Mouse (Mus musculus) cerebral cortex, adult 2 months (tissue): ENCODE measurements around the gene Adcy5.

ENCODE experiments used
- WGBS: fragments of 180-500 bp; shearing (Covaris S2); methylation state at CpG from one replicate; pipeline ENCODE4 v1.1.7; 2018; 5-methylcytosine and 5-hydroxymethylcytosine counted together

Adcy5 gene

DNA sequence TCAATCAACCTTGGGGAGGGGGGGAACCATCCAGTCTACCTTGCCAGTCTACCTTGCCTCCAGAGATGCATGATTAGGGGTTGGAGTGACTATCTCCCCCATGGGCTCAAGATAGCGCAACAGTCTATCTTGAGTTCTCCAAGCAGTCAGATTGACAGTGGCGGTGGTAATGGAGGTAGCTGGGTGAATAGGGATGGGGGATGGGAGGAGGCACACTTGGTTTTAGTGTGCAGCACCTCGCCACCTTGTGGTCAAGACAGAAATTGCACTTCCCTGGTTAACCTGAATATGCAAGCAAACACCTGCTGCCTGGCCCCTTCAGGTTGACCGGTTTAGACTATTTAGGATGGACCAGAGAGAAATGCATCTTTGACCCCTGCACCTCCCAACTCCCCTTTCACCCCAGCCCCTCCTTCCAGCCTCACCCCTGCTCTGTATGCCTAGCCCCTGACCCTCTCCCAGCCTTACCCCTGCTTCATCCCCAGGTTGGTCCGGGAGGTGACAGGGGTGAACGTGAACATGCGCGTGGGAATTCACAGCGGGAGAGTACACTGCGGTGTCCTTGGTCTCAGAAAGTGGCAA, 115.8 kb downstream of the Adcy5 start:
- WGBS: 37% methylated on average over 10 of the region's 10 CpGs

DNA sequence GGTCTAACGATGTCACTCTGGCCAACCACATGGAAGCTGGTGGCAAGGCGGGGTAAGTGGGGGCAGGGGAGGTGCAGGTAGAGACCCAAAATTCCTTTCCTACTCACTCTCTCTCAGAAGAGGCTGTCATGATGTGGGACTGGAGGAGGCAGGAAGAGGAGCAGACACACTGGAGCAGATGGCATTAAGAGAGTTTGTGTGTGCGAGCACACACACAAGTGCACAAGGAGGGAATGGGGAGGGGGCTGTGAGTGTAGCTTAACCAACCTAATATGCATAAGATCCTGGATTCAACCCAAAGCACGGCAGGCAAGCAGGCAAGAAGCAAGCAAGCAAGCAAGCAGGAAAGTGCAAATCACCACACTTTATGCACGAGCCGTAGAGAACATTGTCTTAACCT, 116.3 kb downstream of the Adcy5 start:
- 67% methylated on average over 6 of the region's 6 CpGs for WGBS

DNA sequence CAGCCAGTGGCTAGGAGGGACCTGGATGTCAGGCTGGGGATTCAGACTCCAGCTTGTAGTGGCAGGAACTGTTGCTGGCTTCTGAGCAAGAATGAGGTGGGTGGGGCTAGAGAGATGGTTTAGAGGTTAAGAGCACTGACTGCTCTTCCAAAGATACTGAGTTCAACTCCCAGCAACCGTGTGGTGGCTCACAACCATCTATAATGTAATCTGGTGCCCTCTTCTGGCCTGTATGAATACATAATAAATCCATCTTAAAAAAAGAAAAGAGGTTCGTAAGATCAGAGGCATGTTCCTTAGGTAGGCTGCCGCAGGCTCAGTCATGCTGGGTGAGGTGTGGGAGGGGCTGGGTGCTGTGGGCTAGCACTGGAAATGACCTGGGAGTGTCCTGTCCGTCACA, 116.9 kb downstream of the Adcy5 start:
- WGBS: 50% methylated on average over 4 of the region's 4 CpGs

DNA sequence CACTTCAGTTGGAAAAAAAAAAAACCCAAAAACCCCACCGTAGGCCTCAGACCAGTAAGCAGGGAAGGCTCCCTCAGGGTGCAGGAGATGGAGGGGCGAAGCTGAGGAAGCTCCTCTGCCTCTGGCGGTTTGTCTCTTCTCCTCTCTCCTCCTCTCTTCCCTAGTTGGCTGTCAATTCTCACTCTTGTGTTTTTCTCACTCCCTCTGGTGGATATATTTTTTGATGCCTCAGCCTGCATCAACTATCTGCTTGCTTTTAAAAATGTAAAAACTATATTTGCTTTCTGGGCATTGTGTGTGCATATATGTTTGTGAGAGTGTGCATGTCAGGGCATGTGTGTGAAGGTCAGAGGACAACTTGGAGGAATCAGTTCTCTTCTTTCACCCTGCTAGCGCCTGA, 117.7 kb downstream of the Adcy5 start:
- 41% methylated on average over 4 of the region's 4 CpGs for WGBS

DNA sequence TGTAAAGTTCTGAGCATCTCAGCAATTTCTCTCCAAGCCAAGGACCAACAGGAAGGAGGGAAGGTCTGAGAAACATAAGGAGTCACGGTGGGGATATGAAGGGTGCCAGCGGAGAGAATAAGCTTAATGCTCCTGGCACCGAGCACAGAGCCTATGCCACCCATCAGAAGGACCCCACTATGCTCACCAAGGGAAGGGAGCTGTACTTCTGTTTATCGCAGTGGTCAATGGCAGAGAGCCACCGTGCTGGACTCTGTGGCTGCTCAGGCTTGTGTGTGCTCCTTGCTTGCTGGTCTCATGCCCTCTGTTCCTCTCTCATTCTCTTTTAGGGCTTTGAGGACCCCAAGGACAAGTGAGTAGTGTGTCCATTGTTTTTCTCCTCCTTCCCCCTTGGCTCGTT, 123.5 kb downstream of the Adcy5 start:
- 71% methylated on average over 6 of the region's 6 CpGs for WGBS

DNA sequence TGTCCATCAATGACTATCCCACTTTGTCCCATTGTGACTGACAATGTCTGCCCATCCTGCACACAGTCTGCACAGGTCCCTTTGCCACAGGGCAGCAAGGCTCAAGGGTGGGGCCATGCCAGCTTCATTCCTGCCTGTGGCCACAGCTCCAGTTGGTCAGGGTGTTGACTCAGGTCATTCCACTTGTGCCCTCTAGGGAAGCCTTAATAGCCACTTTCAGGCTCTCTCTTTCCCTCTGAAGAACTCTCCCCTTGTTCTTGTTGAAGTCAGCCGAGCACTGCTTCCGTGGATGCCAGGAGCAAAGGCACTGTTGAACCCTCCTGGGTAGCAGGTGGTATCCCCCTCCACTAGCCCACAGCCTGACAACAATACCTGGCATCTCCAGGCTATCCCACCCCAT, 127.8 kb downstream of the Adcy5 start:
- 81% methylated on average over 2 of the region's 2 CpGs for WGBS

DNA sequence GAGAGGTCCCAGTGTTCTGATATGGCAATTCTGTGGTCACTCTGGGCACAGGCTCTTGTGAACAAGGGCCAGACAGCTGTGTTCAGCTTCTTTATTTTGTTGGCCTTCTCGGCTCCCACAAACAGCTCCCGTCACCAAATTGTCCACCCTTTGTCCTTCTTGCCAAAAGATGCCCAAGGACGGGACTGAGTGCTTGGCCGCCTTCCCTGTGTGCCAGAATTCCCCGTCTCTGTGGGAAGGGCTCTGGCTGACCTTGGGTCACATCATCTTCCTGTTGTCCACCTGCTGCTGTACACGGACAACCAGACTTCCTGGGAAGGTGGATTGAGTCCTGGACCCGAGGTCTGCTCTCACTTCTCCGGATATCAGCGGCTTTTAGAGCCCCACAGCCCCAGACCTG, 131.1 kb downstream of the Adcy5 start:
- 73% methylated on average over 9 of the region's 9 CpGs for WGBS

DNA sequence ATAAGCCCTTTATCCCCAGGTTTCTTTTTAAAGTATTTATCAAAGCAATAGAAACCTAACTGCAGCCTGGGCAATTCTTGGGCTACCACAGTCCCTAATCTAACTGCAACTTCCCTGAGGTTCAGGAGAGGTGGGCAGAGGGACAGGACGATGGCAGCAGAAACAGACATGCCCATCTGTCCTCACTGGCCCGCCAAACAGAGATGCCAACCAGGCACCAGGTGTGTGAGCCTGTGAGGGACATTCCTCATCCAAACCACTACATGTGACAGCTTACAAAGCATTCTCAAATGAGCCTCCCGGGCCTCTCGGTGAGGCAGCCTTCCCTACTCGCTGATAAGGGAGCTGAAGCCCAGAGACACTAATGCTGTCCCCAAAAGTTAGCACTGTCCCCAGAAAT, 132.6 kb downstream of the Adcy5 start:
- WGBS: 95% methylated on average over 5 of the region's 5 CpGs

DNA sequence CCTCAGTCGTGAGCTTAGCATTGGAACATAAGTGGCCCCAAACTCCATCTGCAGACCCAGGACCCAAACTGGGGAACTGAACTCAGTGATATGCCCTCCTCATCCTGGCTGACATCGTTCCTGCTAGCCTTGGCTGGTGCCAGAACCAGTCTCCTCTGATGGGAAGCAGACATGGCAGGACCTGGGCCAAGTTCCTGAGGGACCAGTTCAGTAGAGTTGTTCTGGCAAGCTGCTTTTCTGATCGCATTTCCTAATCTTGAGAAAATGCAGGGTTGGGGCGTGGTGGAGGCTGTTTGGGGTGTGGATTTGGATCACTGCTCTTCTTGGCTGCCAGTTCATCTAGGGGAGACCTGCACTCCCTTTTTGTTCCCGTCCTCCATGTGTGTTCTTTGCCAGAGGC, 143.1 kb downstream of the Adcy5 start:
- 70% methylated on average over 5 of the region's 5 CpGs for WGBS

DNA sequence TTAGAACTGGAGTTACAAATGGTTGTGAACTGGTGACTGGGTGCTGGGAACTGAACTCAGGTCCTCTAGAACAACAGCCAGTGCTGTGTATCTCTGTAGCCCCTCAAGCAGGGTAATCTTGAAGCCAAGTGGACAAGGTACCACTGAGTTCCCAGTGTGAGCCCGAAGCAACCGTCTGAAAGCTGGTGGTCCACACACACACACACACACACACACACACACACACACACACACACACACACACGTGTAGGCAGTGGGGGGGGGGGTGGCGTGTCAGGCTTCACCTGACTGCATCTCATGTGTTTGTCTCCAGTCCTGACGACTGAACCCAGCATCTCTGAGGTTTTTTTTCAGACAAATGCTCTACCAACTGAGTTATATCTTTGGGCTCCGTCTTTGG, 145.5 kb downstream of the Adcy5 start:
- WGBS: 92% methylated on average over 6 of the region's 6 CpGs

DNA sequence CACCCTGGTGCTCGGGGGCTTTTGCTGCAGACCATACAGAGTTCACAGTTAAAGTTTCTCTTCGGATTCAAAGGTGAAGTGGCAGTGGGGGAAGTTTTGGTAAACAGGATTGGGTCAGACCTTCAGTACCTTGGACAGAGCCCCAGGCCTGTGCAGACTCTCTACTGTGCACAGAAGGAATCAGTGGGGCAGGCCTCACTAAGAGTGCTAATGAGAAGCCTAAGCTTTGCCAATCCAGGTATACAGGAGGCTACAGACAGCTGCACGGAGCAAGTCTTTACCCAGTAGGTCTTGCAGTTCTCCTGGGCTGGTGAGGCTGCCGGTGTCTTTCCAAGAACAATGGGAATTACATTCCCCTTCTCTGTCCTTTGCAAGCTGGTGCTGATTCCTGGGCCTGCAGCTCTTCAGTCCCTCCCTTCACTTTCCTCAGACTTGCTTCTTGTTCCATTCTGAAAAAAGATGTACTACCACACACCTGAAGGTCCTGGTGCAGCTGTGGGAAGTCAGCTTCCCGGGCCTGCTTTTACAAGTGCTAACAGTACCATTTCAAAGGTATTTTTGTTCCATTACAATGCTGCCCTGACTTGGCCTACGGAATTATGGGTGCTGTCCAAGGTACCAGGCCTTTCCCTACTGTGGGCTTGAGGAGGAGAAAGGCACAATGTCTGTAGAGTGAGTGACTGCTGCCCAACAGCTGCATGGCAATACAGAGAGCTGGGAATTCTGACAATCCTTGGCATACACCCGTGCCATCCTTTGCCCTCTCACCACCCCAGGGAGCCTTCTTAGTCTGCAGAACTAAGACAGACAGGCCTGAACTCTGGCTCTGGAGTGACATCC, 148.0 kb downstream of the Adcy5 start:
- 59% methylated on average over 7 of the region's 7 CpGs for WGBS

DNA sequence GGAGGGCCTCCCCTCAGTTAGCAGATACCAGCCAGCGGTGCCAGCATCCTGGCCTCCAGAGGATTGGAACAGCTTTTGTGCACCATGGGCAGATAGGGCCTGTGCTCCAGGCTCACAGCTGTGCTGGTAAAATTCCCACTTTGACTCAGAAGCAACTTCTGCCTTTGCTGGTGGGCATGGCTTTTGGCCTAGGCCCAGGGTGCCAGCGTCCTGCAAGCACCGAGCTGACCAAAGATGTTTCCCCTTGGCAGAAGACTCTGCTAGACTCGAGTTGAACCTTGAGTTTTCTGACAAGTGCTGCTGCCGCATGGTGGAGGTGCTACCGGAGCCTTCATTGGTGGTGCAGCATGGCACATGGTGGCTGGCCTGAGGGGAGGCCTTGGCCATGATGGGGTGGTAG, 149.0 kb downstream of the Adcy5 start:
- WGBS: 87% methylated on average over 6 of the region's 6 CpGs

DNA sequence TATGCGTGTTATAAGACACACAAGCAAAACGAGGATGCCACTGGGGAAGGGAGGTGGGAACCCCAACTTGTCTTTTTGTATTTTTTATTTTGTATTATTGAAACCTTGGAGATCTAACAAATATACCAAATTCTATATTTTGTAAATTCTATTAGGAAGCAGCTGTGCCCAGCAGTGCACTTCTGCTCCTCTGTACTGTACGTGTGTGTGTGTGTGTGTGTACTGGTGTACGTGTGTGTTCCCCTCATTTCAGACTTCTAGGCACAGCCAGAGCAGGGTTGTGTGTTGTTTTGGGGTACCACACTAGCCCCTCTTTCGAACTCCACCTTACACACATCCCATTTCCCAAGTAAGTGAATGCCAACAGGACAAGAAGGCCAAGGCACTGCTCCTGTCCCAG, 149.7 kb downstream of the Adcy5 start:
- 93% methylated on average over 5 of the region's 5 CpGs for WGBS

DNA sequence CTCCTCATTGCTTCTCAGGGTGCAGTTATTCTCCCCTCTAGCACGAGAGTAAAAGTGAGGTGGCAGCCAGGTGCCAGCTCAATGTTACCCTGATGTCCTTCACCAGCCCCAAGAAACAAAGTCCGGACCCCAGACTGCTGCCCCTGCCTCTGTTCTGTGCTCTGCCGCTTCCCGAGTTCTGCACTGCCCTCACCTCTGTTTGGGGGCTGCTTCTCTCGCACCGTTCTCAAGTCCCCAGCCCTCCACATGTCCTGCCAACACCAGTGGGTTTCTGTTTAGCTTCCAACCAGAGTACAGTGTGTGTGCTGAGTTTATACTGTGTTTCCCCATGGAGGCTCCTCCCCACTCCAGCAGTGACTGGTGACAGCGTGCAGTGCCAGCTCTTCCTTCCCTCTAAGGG, 150.5 kb downstream of the Adcy5 start:
- WGBS: 83% methylated on average over 7 of the region's 7 CpGs

DNA sequence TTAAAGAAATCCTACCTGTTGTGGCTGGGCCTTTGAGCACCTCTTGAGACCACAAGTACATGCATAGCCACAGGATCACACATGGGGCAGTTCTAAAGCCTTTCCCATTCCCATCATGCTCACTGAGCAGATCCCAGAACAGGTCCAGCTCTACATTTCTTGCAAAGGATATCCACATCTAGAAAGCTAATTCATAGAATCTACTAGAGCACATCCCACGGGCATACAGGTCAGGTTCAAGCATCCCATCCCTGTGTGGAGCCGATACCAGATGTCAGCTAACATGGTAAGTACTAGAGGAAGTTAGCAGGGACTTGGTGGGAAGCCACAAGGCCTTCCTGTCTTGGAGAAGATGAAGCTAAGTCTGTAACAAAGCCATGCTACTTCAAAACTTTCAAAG, 152.0 kb downstream of the Adcy5 start:
- WGBS: 90% methylated on average over 2 of the region's 2 CpGs

DNA sequence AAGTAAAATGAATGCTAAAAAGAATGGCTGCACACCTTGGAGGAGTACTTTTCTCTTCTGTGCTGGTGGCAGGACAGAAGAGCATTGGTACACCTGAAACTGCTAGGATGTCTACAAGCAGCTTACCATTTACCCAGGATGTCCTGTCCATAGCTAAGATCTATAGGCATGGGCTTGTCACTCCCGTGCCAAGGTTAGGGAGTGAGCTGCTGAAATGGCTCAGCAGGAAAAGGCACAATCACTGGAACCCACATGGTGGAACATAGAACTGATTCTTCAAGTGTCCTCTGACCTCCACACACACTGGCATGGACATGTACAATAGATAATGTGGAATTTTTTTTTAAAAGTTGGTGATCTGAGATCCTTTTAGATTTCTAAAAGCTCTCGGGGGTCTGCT, 152.7 kb downstream of the Adcy5 start:
- 84% methylated on average over 2 of the region's 2 CpGs for WGBS

DNA sequence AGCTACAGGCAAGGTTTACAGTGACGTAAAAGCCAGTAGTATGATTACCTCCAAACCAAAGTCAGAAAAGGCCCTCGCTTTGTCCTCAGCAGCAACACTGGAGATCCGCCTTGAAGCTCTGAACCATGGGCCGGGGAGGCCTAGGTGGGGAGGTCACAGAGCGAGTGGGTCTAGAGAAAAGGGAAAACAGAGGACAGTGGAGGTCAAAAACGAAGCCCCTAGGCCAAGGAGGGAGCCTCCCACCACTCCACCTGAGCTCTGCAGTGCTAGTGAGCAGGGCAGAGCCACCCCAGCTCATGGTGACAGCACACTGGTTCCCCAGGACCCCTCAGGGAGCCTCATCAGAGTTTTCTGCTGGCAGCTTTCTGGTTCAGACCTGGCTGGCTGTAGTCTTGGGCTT, 153.3 kb downstream of the Adcy5 start:
- WGBS: 87% methylated on average over 6 of the region's 6 CpGs

DNA sequence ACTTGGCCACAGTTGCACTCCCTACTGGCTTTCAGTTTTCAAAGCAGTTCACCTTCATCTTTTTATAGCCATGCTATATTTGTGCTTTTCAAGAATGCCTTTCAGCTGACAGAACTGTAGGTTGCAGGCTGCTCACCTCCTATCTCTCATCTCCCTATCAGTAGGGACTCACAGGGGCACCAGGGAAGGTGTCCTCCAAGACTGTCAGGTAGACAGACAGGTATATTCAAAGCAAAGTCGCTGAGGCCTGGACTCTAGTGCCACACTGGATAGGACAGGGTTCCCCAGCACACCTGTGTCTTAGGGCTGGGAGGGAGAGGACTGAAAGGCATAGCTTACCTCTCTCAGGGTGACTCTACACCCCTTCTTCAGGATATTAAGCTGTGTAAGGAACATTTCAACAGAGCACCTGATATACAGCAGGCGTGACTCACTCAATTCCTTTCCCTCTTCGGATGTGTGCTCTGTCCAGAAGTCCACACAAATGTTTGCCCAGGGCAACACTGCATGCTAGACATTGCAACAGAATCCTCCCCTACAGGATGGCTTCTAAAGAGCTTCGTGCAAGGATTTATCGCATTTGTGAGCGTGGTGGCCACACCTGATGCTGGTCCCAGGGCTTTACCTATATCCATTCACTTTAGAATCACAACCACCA, 153.9 kb downstream of the Adcy5 start:
- WGBS: 88% methylated on average over 6 of the region's 6 CpGs

DNA sequence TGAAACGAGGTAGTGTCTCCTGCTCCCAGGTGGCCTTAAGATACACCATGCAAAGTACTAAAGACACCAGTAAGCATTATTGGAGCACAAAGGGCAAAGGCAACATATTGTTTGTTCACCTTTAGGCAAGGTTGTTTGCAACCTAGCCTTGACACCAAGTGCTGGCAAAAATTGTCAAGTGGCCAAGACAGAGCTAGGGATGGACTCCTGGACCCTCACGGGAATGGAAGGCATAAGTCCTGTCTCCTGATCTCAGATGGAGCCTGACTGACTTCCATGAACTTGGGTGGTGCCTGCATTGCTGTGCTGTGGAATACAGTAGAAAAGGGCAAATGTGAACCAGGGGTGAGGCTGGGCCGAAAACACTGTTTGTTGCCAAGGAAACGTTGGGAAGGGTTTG, 155.0 kb downstream of the Adcy5 start:
- 78% methylated on average over 4 of the region's 4 CpGs for WGBS

DNA sequence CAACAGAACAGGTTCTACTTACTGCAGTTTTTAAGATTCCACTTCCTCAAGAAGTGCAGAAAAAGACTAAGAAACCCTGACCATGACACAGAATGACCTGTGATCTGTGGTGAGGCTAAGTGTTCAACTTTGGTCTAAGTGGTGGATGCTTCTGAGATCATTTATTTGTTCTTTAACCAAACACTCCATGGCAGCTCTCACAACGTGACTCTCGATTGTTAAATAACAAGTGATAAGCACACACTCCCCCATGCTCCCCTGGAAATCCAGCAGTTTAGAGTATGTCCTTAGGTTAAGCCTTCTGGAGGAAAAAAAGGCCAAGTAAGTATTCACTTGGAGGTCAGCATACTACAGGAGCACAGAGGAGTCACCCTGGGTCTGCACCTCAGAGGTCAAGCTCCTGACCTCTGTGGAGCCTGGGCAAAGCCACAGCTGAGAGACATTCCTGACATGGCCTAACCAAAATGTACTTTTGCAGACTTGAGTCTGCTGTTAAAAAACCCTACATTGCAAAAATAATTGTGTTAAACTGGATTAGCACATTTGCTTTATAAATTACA, 156.0 kb downstream of the Adcy5 start:
- 80% methylated on average over 2 of the region's 2 CpGs for WGBS

DNA sequence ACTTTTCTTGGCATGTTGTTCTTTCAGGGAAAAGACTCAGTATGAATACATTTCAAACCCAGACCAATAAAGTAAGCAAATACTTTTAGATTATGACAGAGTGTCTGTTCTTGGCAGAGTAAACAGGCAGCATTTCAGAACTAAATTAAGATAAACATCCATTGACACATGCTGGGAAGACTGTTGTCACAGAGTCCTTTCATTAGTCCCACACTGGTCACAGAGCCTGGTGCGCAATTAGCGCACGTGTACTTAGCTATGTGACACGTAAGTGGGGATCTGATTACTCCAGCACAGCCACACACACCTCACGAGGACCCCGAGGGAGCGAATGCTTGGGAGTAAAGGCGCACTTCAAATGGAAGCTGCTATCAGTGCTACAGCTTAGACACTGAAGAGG, 156.9 kb downstream of the Adcy5 start:
- WGBS: 59% methylated on average over 8 of the region's 8 CpGs

DNA sequence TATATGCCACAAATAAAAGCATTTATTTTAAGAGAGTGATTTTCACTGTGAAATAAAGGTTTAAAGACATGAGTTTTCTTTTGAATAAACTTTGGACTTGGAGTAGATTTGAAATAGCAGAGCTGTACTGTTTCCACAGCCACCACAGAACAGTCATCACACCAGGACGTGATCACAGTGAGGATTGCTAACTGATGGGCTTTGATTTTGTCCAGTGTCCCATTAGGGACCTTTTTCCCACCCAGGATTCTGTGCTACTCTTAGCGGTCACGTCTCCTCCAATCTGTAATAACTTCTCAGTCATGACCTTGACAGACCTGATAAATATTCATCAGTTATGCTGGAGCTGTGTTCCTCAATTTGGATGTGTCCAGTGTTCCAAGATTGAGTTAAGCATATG, 160.8 kb downstream of the Adcy5 start:
- 82% methylated on average over 3 of the region's 3 CpGs for WGBS

DNA sequence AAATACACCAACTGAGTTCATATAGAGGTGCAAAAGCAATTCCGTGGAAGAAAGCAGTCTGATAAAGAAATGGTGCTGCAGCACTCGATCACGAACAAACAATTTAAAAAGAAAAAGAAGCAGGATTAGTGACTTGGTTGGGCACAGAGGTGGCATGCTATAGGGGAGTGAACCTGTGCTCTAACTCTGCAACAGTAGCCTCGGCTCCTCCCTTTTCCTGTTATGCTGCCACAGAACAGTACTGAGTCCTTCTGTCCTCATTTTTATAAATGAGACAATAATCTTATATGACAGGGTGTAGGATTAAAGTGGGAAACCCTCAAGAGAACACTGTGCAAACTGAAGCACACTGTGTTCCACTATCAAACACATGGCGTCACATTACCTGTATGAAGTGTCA, 162.8 kb downstream of the Adcy5 start:
- 91% methylated on average over 5 of the region's 5 CpGs for WGBS
